Mouse (Mus musculus): ENCODE measurements around the gene Nhlrc4.

Nhlrc4 gene

GRCm38 (mm10) chr17:25957586-25958051 lies 12.9 kb upstream of the Nhlrc4 start:
- DNase-seq: peak in 1 of 2 experiments; percentile 47

- peak in 1 of 2 experiments; percentile 46 for DNase-seq
These were observed 11.9 kb upstream of the Nhlrc4 start for GRCm38 (mm10) chr17:25956631-25957030.

DNA sequence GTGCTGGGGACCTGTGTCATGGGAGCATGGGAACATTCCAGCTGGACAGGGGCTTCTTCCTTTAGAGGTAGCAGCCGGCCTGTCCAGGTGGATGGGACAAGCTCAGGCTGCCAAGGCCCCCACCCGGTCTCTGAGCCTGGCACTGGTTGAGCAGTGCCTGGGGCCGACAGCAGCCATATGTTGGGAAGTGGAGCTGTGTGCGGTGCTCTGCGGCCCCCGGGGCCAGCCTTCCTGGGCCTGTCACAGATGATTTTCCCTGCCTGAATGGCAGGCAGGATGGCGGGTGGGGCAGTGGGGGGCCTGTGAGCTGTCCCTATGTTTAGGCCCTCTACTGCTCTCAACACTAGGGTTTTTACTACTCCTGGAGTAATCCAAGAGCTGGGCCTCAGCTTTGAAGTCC lies 11.4 kb upstream of the Nhlrc4 start:
- peak; percentile 78 to 88 for DNase-seq

DNA sequence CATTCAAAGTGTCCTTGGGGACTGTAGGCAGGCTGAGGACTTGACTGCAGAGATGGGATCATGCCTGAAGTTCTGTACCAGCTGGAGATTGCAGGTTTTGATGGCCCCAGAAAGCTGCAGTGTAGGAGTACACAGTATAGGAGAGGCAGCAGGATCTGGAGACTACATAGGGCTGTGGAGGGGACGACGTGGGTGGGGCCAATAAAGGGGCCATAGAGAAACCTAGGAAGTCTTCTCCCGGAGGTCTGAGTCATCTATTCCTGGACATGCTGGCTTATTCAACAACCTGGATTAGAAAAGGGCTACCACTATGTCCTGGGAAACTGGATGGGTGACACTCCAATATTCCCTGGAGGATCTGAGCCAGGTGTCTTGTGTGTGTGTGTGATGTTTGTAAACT lies 11.0 kb upstream of the Nhlrc4 start:
- no peak for DNase-seq

- no peak for DNase-seq
These were observed 9.9 kb upstream of the Nhlrc4 start for GRCm38 (mm10) chr17:25954671-25955070.

DNA sequence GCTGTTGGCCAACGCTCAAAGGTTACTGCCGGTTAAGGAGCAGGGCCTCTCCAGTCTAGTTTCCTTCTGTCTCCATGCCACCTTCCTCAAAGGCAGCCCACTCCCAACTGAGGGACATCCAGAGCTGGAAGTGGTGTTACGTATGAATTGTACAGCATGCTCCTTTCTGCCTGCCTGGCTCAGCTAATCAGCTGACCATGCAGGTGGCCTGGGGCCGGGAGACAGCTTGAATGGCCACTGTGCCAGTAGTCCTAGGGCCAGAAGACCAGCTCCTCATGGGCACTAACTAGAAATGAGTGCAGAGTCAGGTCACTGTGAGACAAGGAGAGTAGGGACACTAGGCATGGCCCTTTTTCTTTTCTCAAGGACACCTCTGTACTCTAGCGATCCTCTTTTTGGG lies 8.4 kb upstream of the Nhlrc4 start:
- peak; percentile 61 to 71 for DNase-seq

- peak; percentile 50 to 62 for DNase-seq
These were observed 7.3 kb upstream of the Nhlrc4 start, which contains the start of gene A930017K11Rik for GRCm38 (mm10) chr17:25951803-25952623. TSS of gene A930017K11Rik (minus strand) at chr17:25952565.

- DNase-seq: peak; percentile 45 to 47
These were observed 6.6 kb upstream of the Nhlrc4 start for GRCm38 (mm10) chr17:25951225-25951802.

DNA sequence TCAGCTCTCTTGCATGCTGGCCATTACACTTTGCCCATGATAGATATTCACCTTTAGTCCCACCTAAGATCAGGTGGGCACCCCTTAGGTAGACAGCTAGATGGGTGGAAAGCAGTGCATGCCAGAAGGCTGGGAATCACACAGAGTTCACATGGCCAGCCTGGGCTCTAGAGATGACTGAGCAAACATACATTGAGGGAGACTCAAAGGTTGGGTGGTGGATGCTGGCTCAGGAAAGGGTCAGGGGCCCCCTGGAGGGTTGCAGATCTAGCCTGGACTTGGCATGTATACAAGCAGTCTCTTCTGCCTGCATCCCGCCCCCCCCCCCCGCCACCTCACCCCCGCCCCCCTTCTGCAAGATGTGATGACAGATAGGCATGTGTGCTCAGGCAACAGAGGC lies 5.9 kb upstream of the Nhlrc4 start:
- DNase-seq: no peak

GRCm38 (mm10) chr17:25949981-25950380 lies 5.2 kb upstream of the Nhlrc4 start:
- DNase-seq: no peak

DNA sequence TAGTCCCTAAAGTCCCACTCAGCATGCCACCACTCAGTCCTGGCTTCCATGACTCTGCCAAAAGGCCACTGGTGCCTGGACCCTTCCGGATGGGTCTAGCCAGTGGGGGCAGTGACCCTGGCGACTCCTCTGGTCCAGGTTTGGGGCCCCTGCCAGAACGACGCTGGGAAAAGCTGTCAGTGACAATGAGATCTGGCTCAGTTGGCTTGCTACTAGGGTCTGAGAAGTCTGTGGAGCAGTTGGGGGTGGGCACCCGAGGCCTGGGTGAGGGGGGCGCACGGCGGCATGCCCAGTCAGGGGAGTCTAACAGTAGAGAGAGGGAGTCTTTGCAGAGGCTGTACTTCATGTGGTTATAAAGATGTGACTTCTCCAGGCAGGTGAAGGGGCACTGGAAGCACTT lies 3.3 kb upstream of the Nhlrc4 start:
- no peak for DNase-seq

GRCm38 (mm10) chr17:25947576-25947975 lies 2.8 kb upstream of the Nhlrc4 start:
- no peak for DNase-seq

DNA sequence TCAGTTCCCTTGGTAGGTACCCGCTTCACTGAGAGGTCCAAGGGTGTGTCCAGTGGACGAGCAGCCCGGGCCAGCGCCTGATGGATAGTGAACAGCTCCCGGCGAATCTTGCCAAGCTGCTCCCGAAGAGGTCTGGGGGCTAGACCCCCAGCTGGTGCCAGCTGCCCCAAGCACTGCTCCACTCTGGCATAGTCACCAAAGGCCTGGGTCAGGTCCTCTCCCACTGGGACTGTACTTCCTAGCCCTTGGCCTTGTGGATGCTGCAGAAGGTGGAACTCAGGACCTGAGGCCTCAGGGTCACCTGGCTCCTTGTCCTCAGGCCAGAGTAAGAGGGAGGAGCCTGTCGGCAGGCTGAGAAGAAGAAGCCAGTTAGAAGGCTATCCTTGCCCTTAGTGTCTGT lies 2.1 kb upstream of the Nhlrc4 start:
- no peak for DNase-seq

DNA sequence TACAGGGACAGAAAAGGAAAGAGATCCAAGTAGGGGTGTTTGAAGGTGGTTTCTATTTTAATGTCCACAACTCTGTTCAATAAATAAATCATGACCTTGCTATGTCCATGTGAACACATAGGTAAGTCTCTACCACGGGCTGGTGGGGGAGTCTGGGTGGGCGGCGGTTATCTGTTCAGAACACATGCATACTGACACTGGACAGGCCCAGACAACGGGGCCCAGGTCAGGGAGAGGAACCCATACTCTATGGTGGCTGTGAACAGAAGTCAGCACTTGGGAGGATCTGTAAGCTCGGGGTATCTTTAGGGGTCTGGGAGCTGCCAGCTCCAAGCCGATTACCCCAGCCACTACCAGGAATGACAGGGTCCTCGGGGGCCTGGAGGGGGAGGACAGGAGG lies 1.6 kb upstream of the Nhlrc4 start:
- no peak for DNase-seq

GRCm38 (mm10) chr17:25945517-25946155 lies 875 bp upstream of the Nhlrc4 start:
- no peak for DNase-seq

DNA sequence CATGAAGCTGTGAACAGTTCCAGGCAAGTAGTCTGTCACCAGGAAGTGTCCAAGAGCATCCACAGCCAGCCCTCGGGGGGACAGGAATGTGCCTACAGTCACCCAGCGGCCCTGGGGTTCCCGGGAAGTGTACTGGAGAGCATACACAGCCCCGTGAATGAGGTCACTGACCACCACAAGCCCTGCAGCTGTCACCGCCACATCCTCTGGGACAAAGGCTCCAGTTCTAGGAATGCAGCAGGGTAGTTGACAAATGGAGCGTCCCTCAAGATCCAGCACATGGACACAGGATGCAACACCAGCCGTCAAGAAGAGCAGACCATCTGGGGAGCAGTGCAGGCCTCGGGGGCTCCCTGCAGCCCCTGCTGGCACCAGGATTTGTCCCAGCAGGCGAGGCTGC lies 992 bp downstream of the Nhlrc4 start:
- no peak for DNase-seq

- DNase-seq: no peak
These were observed 1.5 kb downstream of the Nhlrc4 start for GRCm38 (mm10) chr17:25943221-25943620.

GRCm38 (mm10) chr17:25942597-25943151 lies 2.1 kb downstream of the Nhlrc4 start:
- no peak for DNase-seq

DNA sequence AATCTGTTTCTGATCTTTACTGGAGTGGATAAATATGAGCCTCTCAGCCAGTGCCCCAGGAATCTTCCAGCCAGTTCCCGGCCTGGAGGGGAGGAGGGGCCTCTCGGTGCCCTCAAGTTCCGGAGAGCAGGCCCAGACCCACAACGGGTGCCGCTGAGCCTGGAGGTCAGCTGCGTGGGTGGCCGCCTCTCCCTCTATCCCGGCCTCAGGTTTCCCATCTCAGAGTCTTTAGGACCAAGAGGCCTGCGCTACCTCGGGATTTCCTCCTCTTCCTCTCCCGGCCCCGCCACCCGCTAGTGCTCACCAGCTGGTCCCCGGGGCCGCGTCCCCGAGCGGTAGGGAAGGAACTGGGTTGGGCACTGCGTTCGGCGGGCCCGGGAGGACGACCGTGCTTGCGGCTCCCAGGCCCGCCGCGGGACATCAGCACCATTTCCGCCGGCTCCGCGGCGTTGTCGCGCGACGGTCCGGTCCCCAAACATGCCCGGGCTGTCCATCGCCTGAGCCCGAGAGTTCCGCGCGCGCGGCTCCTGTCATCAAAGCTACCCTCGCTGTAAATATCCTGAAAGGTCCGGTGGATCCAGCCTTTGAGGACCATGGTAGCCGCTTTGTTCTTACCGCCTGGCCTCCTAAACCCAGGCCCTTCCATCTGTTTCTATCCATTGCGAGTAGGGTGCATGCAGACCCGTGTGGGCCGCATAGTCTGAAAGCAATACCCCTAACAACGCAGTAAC lies 3.1 kb downstream of the Nhlrc4 start:
- DNase-seq: peak; percentile 87 to 89

GRCm38 (mm10) chr17:25934526-25934925 lies 10.2 kb downstream of the Nhlrc4 start:
- DNase-seq: no peak

GRCm38 (mm10) chr17:25925348-25925747 lies 19.4 kb downstream of the Nhlrc4 start:
- DNase-seq: peak in 1 of 2 experiments; percentile 35

GRCm38 (mm10) chr17:25922120-25922519 lies 22.6 kb downstream of the Nhlrc4 start:
- DNase-seq: no peak

Measured in cerebellum, postnatal 36 days (tissue).